Mouse (Mus musculus) gastrocnemius, postnatal 36 days (tissue): ENCODE measurements around the gene BC034090. TPM values are rescaled to one million over a fixed set of nuclear protein-coding genes. Genes with fewer than 3 reads are reported as not detected.
A peak's percentile ranks its signal among the peaks of the same experiment; 100 is the strongest.

Experiments
- DNase-seq, 2 experiments: peaks; one replicate each; pipeline ENCODE4 v3.0.0; 2022
- intact Hi-C: fragments of 180-260 bp; cut with DNase I; formaldehyde crosslinking; loops from one replicate; pipeline ENCODE4 v1.15.1; 2025
- total RNA-seq, 2 experiments: library from RNA; stranded (reverse); gene quantifications; 2 replicates each; pipeline ENCODE4 v1.2.3; 2021

The BC034090 gene
- total RNA-seq, 2 experiments from 2014 or later, result 0.94 to 1.7 TPM

GRCm38 (mm10) chr1:155245516-155245915 is 1.3 kb upstream of the BC034090 start:
- intact Hi-C loops, result no loop called here
- peak in 1 of 2 experiments; percentile 10 for DNase-seq

DNA sequence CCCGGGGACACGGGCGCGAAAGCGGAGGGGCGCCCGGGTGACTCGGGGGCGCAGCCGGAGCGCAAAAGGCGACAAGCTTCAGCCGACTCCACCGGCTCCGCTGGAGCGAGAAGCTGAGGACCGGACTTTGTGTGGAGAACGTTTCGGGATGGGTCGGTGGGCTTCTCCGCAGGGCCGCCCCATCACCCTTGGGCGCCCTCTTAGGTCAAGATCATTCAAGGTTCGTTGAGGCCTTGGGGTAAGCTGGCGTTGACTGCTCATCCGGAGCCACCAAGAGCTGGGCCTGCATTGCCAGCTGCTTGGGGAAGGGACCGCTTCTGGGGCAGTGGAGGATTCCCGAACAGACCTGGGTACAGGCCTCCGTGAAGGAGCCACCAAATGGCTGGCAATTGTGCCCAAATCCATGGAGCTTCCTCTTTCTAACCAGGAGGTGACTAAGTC is 547 bp upstream of the BC034090 start:
- intact Hi-C loops, result no loop called here
- DNase-seq, result no peak

DNA sequence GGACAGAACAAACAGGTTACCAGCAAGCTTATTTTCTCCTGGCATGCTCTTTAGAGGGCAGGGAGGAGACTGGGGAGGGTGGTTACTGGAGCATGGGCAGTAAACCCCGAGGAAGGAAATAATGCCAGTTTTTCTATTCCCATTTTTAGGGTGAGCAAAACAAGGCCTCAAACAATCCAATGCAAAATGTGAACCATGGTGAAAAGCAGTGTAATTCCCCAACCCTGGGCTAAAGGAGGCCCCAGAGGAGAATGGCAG is 1.8 kb downstream of the BC034090 start:
- no peak for DNase-seq
- intact Hi-C loops, result no loop called here

DNA sequence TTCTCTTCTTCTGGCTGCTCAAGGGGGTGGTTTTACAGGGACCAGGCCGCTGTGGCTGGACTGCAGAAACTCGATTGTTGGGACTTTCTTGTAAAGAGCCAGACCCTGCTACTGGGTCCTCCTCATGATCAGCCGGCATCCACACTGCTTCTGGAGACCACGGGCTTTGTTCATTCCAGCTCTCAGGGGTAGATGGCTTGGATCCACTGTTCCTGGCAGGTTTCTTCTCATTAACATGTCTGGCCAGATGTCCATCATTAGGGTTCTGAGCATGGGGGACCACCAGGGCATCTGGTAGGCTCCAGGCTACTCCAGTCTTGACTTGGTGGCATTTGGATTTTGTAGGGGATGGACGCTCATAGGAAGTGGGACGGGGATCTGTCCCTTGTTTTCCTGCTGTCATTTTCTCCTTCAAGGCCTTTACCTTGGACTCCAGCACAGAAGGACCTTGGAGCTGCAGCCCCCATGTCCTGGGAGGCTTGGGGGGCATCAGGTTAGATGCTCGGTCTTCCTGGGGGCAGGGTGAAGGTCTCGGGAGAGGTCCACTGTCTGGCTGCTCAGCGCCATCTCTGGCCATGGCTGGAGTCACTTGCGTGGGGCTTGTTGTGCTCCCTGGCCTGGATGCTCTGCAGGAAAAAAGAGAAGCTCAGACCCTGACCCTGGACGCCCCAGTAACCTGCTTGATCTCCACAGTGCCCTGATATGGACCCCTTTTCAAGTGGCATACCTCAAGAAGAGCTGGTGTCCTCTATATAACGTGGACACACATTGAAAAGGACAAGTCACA is 2.4 kb downstream of the BC034090 start:
- intact Hi-C loops, result no loop called here

DNA sequence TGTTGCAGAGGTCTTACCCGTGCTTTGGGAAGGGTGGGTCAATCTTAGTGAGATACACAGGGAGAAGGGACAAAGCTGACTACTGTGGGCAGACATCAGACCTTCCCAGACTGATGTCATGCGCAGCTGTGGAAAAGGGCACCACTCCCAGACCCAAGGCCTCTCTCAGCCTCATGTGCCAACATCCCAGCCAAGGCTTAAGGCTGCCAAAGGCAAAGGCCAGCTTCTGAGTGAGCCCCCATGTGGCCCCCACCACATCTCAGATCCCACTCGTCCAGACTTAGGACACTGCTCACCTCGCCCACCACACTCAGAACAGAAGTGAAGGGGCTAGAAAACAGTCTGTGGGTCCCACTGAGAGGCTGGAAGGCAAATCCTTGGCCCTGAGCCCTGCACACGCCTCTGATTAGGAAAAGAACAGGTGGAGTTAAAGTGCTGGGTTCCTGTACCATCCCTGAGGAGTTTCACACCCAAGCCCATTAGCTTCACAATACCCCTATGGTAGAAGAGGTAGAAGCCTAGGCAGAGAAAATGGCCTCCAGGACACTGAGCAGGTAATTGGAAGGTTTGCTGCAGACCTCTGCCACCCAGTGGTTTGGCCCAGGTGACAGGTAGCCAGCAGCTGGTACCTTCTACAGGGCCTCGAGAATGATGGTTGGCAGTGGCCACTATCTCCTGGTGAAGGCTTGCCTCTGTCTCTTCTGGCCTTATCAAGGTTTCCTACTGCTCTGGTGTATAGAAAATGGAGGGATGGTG is 4.1 kb downstream of the BC034090 start:
- DNase-seq, result no peak
- intact Hi-C loops, result no loop called here

More for the DNA sequence above, 2.4 kb downstream of the BC034090 start:
- DNase-seq, result no peak

- intact Hi-C loops, result no loop called here
- DNase-seq, result no peak
These were observed 5.1 kb downstream of the BC034090 start for GRCm38 (mm10) chr1:155239169-155239568.

DNA sequence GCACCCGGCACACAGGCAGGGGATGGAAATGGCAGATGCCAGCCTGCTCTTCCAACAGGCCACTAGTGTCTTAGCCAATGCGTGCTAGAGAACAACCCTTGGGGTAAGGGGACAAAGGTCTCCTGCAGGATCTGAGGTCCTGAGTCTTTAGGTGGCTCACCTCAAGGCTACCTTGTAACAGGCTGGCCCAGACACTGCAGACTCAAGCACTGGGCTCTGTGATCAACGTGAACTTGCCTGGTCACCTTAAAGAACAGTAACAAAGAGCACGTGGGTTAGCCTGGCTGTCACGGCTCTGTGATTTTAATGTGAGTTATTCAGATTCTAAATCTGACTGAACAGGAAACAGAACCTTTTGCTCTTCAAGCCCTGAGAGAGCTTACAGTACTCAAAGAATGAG is 6.1 kb downstream of the BC034090 start:
- no peak for DNase-seq
- intact Hi-C loops, result no loop called here

DNA sequence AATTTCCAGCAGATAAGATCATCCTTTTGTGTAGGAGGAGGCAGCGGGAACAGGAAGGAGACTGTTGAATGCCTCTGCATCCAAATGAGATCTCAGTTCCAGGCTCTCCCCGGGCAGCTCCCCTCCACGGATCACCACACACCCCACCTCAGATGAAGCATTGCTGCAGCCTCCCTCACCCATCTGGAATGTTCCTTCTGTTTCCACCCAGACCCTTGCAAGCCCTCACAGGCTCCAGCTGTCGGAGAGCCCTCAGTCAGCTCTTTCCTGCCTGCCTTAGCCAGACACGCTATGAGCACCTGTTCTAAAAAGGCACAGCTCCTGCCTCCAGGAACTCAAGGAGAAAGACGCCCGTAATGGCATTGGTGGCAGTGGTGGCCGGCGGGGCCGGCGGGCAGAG is 6.9 kb downstream of the BC034090 start:
- intact Hi-C loops, result no loop called here

GRCm38 (mm10) chr1:155236306-155237024 is 7.8 kb downstream of the BC034090 start:
- intact Hi-C loops, result no loop called here

More for the DNA sequence above, 6.9 kb downstream of the BC034090 start:
- no peak for DNase-seq

DNA sequence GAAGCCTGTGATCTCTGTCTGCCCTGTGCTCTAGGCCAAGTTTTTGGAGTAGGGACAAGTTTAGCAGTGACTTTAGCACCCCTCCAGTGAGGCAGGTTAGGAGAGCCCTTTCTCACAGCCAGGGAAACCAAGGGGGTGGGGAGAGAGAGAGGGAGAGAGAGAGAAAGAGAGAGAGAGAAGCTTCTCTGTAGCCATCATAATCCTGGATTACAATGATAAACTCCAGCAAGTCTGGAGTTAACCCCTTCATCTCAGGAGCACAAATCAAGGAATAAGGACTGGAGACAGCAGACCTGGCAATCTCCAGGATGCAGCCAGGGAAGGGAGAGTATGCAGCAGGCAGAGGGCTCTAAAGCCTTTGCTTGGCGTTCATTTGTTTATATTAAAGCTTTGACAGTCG is 8.6 kb downstream of the BC034090 start:
- no peak for DNase-seq
- intact Hi-C loops, result no loop called here

More at GRCm38 (mm10) chr1:155236306-155237024, 7.8 kb downstream of the BC034090 start:
- no peak for DNase-seq

GRCm38 (mm10) chr1:155233931-155234607 is 10.2 kb downstream of the BC034090 start:
- DNase-seq, result peak; percentile 77 to 84
- intact Hi-C loops, result no loop called here

DNA sequence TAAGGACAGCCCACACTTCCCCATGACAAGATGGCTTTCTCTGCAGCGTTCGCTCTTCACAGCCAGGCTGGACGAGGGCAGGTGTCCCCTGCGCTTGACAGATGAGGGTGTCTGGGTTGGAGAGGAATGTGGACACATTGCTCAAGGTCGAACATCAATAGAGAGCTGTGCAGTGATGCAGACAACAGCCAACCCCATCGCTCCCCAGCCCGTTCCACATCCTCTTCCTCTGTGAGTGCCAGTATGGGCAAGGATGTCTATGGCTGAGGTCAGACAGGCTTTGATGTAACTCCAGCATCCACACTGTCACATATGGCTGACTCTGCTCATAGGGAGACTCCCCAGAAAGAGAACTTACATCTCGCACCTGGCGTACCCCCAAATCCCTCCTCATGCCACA is 10.9 kb downstream of the BC034090 start:
- intact Hi-C loops, result no loop called here
- DNase-seq, result no peak

DNA sequence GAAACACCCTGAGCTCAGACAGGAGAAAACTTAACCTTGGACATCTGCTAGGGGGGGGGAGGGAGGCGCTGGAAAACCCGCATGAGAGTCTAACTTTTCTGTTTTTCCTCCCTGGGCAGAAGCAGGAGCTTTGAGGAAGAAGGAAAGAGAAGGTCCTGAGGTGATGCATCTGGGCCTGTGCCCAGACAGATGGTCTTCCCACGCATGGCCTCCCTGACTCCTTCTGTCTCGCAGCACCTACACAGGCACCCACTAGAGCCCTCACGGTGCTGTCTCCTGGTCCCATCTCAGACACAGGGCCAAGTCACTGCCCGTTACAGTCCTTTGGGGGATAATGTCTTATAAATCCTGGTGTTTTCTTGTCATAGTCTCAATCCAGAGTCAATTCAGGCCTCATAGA is 11.5 kb downstream of the BC034090 start:
- no peak for DNase-seq
- intact Hi-C loops, result no loop called here

DNA sequence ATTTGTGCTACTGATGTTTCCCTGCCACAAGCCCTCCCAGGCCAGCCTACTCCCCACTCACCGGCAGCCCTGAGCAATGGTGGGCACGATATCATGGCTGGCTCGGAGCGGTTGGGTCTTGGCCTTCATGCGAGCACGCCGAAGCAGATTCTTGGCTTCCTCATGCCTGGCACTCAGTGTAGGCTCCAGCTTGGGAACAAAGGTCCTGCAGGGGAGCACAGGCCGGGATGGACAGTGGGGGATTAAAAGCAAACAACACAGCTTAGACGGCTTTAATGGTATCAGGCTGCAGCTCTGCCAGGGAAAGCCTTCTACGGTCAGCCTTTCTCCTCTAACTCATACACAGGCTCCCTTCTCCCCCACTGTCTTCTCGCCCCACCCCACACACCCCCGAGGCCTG is 11.9 kb downstream of the BC034090 start:
- intact Hi-C loops, result no loop called here
- no peak for DNase-seq

DNA sequence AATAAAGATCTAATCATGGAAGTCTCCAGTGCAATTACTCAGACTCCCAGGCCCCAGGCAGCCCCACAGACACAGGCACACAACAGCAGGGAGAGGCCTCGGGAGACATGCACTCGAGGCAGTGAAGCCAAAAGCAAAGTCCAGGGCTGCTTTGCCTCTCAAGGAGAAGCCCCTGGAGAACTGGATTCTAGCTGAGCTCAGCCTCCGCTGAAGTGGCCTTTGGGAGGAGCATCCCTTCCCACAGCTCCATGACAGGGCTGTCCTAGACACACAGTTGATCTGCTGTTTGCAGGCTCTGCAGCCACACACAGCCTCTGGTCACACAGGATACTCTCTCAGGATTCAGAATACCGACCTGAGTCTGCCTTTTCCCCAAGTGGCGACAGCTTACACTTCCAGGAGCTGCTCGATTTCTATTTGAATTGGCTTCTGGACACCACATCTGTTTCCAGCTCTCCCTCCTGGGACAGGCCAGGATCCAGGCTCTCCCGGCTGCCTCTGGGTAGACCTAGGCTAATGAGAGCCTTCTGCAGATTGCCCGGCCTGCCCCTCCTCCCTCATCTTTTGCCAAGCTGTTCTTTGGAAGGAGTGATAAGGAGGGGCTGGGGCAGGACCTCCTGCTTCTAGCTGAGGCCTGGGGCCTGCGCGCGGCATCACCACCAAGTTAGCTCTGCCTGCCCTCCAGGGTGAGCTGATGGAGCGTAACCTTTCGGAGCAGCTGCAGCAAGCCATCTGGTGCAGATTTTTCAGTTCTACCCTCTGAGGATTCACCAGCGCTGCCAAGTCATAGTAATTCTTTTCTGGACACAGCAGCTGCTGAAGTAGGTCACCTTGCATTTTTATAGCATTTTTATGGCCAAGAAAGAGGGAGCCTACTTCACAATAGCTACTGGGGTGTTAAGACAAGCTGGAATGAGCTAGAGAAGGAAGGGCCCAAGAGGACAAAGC is 14.5 kb downstream of the BC034090 start:
- peak; percentile 68 to 69 for DNase-seq
- intact Hi-C loops, result no loop called here

DNA sequence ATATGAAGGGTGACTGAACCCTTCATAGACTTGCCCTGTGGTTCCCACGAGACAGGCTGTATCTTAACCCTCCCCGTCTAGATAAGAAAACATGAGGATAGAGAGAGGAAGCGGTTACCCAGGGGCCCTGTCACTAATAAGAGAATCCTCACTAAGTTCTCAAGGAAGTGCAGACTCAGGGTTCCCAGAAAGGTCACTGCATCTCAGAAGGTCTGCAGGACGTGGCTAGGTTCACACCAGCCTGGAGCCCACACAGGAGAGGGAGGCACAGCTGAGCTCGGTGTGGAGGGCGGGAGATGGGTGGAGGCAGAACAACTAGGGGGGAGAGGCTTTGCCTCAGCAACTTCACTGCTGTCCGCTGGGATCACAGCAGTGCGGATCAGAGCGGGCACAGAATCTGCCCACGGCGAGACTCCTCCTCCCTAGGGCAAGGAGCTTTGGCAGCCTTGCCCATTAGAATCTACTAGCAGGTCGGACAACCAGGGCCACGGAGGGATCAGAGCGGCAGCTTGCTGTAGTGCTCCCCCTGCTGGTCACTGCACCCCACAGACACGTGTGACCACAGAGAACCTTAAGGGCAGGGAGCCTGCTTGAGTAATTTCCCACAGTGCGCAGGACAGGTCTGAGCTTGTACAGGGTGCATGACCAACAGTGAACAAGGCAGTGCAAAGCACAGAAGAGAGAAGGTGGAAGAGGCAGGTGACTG is 20.2 kb downstream of the BC034090 start:
- intact Hi-C loops, result loop anchor here (5.0 kb wide), 1 partner anchor 58 kb away; no protein-coding TSS in a partner anchor
- DNase-seq, result peak; percentile 69 to 76

DNA sequence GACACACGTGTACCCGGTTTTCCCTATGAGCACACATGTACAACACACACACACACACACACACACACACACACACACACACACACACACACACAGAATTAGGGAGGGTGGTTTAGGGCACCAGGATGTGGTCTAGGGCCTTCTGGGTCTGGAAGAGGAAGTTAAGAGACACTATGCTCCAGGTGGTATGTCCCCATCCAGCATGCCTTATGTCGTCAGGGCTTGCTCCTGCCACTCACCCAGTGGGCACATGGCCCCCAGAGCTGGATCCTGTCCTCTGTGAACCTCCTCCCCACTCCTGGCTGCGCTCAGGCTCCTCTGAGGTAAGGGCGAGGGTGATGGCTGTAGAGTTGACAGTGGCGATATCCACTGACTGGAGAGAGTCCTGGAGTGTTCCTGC is 21.2 kb downstream of the BC034090 start:
- no peak for DNase-seq
- intact Hi-C loops, result loop anchor here (5.0 kb wide), 1 partner anchor 59 kb away; no protein-coding TSS in a partner anchor

- intact Hi-C loops, result loop anchor here (5.0 kb wide), 1 partner anchor 60 kb away; no protein-coding TSS in a partner anchor
These were observed 22.1 kb downstream of the BC034090 start for GRCm38 (mm10) chr1:155222101-155222669.

More at GRCm38 (mm10) chr1:155222101-155222669, 22.1 kb downstream of the BC034090 start:
- no peak for DNase-seq
